Mouse (Mus musculus): ENCODE measurements around the gene Cdh11. TPM values are rescaled to one million over a fixed set of nuclear protein-coding genes. Genes with fewer than 3 reads are reported as not detected.

Cdh11 gene
- polyA plus RNA-seq (2015; fragmentation: Nextera tagmentation; extraction: Ambion mirVana): 73.4 and 73.7 TPM in 2 replicates

DNA sequence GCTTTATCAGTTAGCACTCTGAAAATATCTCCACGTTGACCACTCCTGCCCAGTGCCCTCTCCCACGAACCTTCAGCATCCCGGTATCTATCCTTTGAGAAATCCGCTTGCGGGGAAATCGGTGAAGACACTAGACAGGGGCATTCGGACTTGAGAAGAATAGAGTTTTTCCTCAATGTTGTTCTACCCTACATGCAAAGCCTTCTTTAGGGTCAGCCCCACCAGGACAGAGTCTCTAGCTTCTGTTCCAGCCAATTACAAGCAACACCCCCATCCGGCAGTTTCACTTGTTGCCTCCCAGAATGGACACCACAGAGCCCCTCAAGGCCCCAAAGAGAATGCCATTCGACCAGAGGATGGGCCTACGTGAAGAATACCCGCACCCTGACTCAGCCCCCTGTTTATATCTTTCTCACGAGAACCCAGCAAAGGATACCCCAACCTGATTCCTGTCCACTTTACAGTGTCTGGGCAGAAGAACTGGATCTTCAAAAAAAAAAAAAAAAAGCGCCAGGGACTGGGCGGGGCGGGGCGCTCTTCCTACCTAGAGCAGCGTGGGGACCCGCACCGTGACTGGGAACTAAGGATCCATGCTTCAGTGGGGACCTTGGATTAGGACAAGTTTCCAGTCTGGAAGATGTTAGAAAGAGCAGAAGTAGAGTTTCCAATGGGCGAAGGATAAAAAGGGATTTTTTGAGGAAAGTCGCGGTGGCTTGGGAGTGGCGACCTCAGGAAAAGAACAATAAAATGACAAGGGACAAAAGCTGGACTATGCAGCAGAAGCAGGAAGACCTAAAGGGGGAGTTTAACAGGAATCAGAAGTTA is at the start of gene Cdh11:
Gene Cdh11, minus strand, starts transcription at position 51 of the 825 bp plus-strand sequence.
- Histone ChIP-seq H3K27ac (peak within 1 kb of the TSS; percentile 96), H3K4me1 (replicated peaks) (peaks cover 10% of the 10 kb centered on the region; the same call in 1 of the 2 replicates), H3K9ac (peak within 1 kb of the TSS; percentile 88), H3K36me3 (no peaks in the 10 kb centered on the region), H3K27me3 (replicated peaks) (peaks cover 16% of the 10 kb centered on the region), H3K4me2 (replicated peaks) (peak within 1 kb of the TSS; percentile 77), H3K4me3 (replicated peaks) (peak within 1 kb of the TSS; percentile 68), H3K9me3 (no peaks in the 10 kb centered on the region)
- 7% methylated on average over 23 of the region's 23 CpGs for WGBS
- no peak for ATAC-seq

DNA sequence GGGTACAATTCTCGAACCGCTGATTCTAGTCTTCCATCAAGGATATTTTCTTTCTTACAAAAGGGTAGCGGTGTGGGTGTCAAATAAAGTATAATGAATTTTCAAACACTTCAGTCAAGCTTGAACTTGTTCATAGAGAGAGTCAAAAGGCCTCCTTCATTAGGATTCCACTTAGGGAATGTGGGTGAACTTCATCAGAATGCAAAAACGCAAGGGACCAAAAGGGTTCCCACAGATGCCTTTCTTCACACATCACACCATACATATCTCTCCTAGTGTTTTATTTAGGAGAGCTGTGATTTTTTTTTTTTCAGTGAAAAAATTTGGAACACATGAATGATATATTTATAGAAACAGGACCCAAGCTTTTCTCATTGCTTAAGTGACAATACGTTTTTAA is 28.5 kb upstream of the Cdh11 start:
- Histone ChIP-seq H3K4me1 (replicated peaks) (no peaks in the 10 kb centered on the region), H3K4me2 (replicated peaks) (no peak overlapping the region), H3K27ac (no peak overlapping the region), H3K36me3 (no peaks in the 10 kb centered on the region), H3K4me3 (replicated peaks) (no peak overlapping the region), H3K9ac (no peak overlapping the region), H3K9me3 (no peaks in the 10 kb centered on the region), H3K27me3 (replicated peaks) (no peaks in the 10 kb centered on the region)
- WGBS: 86% methylated on average over 5 of the region's 5 CpGs
- no peak for ATAC-seq

DNA sequence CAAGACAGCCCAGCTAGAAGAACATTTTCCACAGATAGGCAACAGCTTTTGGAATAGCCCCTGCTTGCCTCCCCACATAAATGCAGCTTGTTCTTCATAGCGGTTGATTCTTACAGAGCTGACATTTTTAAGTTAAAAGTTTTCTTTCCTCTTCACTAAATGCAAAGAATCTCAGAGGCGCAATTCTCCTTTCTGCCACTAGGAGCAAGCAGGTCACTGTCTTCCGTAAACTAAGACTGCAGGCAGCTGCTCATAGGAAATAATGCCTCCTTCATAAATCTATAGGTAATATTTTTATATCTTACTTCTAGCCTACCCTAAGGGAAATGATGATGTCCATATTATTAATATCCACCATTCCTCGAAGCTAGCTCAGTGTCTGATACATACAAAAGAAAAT is 4.9 kb upstream of the Cdh11 start:
- Histone ChIP-seq H3K9ac (no peak overlapping the region), H3K4me2 (replicated peaks) (no peak overlapping the region), H3K36me3 (no peaks in the 10 kb centered on the region), H3K27me3 (replicated peaks) (peaks cover 12% of the 10 kb centered on the region), H3K4me1 (replicated peaks) (peaks cover 5% of the 10 kb centered on the region; the same call in 1 of the 2 replicates), H3K27ac (no peak overlapping the region), H3K9me3 (no peaks in the 10 kb centered on the region), H3K4me3 (replicated peaks) (no peak overlapping the region)
- no peak for ATAC-seq
- WGBS: 36% methylated on average over 4 of the region's 4 CpGs

DNA sequence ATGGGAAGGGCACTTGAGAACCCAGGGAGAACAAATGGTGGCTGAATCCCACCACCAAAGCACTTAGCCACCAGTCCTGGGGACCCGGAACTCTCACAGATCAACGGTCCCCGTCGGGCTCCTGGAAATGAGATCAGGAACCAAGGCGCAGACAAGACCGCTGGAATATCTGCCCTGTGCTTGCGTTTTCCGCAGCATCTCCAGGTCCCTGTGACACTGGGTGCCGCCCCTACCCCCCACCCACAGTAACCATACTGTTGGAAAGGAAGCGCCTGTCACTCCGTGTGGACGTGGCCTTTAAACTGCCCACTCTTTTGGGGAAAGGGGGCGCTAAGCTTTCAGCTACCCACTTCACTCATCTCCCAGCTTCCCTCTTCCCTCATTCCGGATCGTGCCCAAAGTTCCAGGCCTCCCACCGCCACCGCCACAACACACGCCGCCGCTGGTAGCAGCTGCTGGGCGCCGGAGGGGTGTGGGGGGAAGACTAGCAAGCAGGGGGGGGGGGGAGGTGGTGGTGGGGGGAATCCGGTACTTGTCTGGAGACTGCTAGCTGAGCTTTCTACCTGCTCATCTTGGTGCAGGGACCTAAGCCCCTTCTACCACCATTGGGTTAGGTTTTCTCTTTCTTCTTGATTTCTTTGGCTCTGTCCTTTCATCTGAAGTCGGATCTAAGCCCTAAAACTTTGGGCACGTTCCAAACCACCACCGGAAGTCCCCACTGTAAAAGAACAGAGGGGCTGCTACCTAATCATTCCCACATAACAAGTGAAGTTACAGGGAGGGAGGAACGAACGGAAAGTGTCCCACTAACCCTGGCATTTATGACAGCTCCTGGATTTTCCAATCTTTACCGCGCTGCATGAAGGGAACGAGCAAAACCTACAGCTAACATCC is 1.3 kb upstream of the Cdh11 start:
- H3K4me1 ChIP-seq (replicated peaks): peaks cover 10% of the 10 kb centered on the region; the same call in 1 of the 2 replicates
- 5% methylated on average over 30 of the region's 31 CpGs for WGBS
- H3K9ac ChIP-seq: peak overlapping the region; percentile 9
- peak overlapping the region; percentile 77 for H3K4me2 ChIP-seq (replicated peaks)
- H3K9me3 ChIP-seq: no peaks in the 10 kb centered on the region
- H3K4me3 ChIP-seq (replicated peaks): peak overlapping the region; percentile 68
- H3K27ac ChIP-seq: peak overlapping the region; percentile 96
- ATAC-seq: no peak
- peaks cover 16% of the 10 kb centered on the region for H3K27me3 ChIP-seq (replicated peaks)
- H3K36me3 ChIP-seq: no peaks in the 10 kb centered on the region

DNA sequence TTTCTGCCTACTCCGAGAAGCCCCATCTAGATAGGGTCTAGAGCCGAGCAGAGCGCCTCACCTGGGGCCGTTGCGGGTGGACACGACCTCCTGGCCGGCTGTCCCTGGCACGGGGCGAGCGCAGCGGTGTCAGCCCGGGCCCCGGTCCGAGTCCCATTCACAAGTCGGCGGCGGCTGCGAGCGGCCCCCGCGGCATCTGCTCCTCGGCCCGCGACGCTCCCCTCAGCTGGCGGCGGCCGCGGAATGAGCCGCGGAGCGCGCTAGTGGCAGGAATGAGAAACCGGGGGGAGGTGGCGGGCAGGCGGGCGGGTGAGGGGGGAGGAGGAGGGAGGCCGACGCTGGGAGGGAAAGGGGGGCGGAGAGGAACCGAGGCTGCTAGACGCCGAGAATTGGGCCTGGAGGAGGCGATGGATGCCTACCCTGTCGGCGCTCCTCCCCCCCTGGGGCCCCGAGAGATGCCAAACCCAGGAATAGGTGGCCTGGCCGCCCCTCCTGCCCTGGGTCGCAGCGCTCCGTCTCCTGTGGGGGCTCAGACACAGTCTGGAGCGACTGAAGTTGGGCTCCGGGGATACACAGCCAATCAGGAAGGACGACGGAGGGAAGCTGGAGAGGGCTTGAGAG is 497 bp downstream of the Cdh11 start:
- ATAC-seq: peak; percentile 86
- peak overlapping the region; percentile 77 for H3K4me2 ChIP-seq (replicated peaks)
- H3K36me3 ChIP-seq: no peaks in the 10 kb centered on the region
- peaks cover 16% of the 10 kb centered on the region for H3K27me3 ChIP-seq (replicated peaks)
- WGBS: under 1% methylated on average over 51 of the region's 55 CpGs
- H3K4me1 ChIP-seq (replicated peaks): peaks cover 10% of the 10 kb centered on the region; the same call in 1 of the 2 replicates
- H3K9me3 ChIP-seq: no peaks in the 10 kb centered on the region
- peak overlapping the region; percentile 88 for H3K9ac ChIP-seq
- H3K27ac ChIP-seq: peak overlapping the region; percentile 96
- H3K4me3 ChIP-seq (replicated peaks): peak overlapping the region; percentile 68

DNA sequence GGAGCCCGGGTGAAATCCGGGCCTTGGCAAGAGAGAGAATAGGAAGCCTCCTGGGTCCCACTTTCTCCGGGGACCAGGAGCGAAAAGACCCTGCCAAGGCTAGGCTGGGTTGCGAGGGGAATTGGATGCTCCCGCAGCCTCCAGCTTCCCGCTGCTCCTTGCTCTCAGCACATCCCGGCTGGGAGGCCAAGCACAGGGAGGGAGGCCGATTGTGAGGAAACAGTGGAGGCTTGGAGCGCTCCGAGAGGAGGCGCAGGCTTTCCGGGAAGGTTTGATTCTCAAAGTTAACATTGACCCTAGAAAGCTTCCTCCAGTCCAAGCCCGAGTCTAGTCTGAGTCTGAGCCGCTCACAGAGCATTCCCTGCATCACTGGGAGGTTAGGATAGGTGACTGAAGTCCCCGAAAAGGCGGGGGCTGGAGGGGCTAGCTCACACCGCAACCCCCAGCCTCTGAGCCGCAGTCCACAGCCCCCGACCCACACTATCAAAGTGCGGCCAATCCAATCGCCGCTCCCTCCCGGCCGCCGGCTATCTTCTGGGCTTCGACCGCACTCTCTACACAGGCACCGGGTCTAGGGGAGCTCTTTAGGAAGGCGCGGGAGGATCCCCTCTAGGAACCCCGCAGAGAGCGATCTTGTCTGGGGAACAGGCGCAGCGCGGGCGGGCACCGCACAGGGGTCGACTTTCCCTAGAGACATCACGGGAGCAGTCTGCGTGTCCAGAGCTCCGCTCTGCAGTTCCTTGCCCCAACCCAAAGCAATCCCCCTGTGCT is 1.4 kb downstream of the Cdh11 start:
- Histone ChIP-seq H3K9ac (peak overlapping the region; percentile 88), H3K4me3 (replicated peaks) (peak overlapping the region; percentile 68), H3K27me3 (replicated peaks) (peaks cover 16% of the 10 kb centered on the region), H3K4me2 (replicated peaks) (peak overlapping the region; percentile 77), H3K4me1 (replicated peaks) (peaks cover 10% of the 10 kb centered on the region; the same call in 1 of the 2 replicates), H3K9me3 (no peaks in the 10 kb centered on the region), H3K36me3 (no peaks in the 10 kb centered on the region), H3K27ac (peak overlapping the region; percentile 96)
- peak; percentile 32 for ATAC-seq
- under 1% methylated on average over 42 of the region's 42 CpGs for whole genome bisulfite sequencing

DNA sequence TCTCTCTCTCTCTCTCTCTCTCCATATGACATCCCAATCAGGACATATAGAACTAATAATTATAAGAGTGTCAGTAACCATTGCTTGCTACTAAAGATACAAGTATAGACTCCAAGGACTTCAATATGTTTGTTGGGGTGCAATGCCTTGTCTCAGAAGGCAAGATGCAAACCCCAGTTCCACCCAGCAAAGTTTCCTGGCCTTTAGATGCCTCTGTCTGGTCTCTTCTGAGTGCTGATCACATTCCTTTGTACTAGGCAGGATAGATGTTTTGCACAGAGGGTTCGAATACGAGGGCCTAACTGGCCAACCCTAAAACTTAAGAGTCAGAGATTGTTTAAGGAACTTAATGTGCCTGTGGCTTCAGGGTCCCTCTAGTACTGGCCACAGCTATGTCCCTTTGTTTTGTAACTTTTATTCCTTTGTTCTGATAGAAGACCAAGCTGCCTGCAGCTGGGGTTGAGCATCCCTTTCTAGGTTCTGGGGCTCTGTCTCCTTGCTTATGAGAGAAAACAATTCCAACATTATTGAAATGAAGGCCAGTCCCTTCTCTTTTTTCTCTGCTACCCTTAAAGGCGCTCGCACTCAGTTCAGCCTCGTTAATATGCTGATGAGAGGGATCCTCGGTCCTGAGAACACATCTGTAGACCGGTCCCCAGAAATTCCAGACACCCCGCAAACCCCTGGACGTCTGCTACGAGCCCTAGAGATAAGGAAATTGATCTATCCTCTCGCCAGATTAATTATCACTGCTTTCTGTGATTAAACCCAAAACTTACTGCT is 2.5 kb downstream of the Cdh11 start:
- Histone ChIP-seq H3K4me3 (replicated peaks) (peak overlapping the region; percentile 68), H3K4me1 (replicated peaks) (peaks cover 10% of the 10 kb centered on the region; the same call in 1 of the 2 replicates), H3K27me3 (replicated peaks) (peaks cover 16% of the 10 kb centered on the region), H3K9ac (peak overlapping the region; percentile 88), H3K9me3 (no peaks in the 10 kb centered on the region), H3K27ac (0 out of 2 replicates have a peak overlapping the region, but pooled peaks have one; percentile 45), H3K4me2 (replicated peaks) (peak overlapping the region; percentile 77), H3K36me3 (no peaks in the 10 kb centered on the region)
- 6% methylated on average over 11 of the region's 11 CpGs for WGBS
- ATAC-seq: no peak

DNA sequence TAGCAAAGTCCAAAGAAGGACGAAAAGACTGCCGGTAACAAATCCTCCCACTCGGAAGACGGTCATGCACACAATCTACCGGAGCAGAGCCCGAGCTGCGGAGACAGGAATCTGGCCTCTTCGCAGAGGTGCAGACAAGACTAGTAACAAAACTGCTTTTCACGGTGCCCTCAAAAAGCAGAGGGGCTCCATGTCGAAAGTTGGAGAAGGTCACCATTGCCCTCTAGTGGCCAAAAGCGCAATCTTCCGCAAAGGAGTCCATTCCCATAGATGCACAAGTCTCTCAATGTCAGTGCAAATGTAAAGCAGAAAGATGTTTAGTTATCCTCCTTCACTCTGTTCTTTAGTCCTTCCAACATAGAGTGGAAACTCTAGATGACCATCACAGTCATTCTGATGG is 4.5 kb downstream of the Cdh11 start:
- H3K4me2 ChIP-seq (replicated peaks): peak overlapping the region; percentile 55
- H3K27ac ChIP-seq: no peak overlapping the region
- ATAC-seq: no peak; the same call in 1 of the 2 replicates
- peaks cover 9% of the 10 kb centered on the region for H3K27me3 ChIP-seq (replicated peaks)
- peaks cover 9% of the 10 kb centered on the region; the same call in 1 of the 2 replicates for H3K4me1 ChIP-seq (replicated peaks)
- H3K9me3 ChIP-seq: no peaks in the 10 kb centered on the region
- WGBS: under 1% methylated on average over 12 of the region's 12 CpGs
- no peaks in the 10 kb centered on the region for H3K36me3 ChIP-seq
- peak overlapping the region; percentile 24 for H3K4me3 ChIP-seq (replicated peaks)
- peak overlapping the region; percentile 3; the same call in 1 of the 2 replicates for H3K9ac ChIP-seq

DNA sequence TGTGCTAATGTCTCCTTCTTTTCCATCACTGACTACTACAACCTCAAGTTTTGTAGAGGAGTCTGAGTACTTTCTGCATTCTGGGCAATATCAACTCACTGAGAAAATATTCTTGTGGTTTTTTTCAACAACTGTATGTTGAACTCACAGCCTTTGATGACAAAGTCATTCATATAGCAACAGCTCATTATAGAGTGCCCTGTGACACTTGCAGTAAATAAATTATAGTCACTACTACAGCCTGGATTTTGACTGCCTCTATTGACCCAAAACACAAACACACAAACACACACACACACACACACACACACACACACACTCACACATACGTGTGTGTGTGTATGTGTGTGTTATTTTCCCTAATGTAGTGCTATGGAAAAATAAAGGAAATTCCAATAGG is 10.8 kb downstream of the Cdh11 start:
- no peak overlapping the region for H3K4me3 ChIP-seq (replicated peaks)
- no peaks in the 10 kb centered on the region for H3K9me3 ChIP-seq
- H3K9ac ChIP-seq: no peak overlapping the region
- no peak overlapping the region for H3K27ac ChIP-seq
- no peak overlapping the region for H3K4me2 ChIP-seq (replicated peaks)
- peaks cover 6% of the 10 kb centered on the region; the same call in 1 of the 2 replicates for H3K4me1 ChIP-seq (replicated peaks)
- no peaks in the 10 kb centered on the region for H3K27me3 ChIP-seq (replicated peaks)
- H3K36me3 ChIP-seq: no peaks in the 10 kb centered on the region
- no peak for ATAC-seq
- WGBS: 93% methylated on average over 1 of the region's 1 CpGs

DNA sequence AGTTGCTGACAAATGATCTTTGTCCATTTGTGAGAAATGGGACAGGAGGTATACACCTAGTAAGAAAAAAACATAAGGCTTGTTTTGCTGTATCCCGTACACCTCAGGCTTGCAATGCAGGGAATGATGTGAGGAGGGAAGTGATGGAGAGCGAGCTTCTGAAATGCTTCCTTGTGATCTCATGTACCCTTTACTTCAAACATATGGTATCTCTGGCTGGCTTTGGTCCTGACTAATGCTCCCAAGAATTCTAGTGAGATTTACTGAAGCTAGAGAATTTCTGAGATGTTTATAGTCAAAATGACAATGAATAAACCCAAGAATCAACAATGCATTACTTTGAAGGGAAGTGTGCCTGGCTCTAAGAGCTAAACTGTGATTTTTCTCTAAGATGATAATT is 14.0 kb downstream of the Cdh11 start:
- no peak overlapping the region for H3K27ac ChIP-seq
- WGBS: 61% methylated on average over 2 of the region's 2 CpGs
- ATAC-seq: no peak
- H3K4me1 ChIP-seq (replicated peaks): peaks cover 6% of the 10 kb centered on the region; the same call in 1 of the 2 replicates
- no peaks in the 10 kb centered on the region for H3K9me3 ChIP-seq
- no peaks in the 10 kb centered on the region for H3K27me3 ChIP-seq (replicated peaks)
- H3K36me3 ChIP-seq: no peaks in the 10 kb centered on the region
- no peak overlapping the region for H3K4me2 ChIP-seq (replicated peaks)
- no peak overlapping the region for H3K4me3 ChIP-seq (replicated peaks)
- H3K9ac ChIP-seq: no peak overlapping the region

DNA sequence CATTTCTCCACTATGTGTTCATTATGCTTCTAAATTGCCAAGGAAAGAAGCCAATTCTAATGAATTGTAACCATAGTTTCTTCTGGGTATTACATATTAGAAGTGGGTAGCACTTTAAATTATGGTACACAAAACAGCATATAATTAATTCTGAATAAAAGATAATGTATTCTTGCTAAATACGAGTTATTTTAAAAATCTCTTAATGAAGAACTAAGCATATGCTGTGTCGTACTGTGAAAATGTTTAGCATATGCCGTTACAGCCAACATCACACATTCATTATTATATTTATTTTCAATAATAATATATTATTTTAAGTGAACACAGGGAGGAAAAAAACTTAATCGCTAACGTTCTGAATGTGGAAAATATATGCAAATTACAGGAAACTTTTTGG is 31.6 kb downstream of the Cdh11 start:
- no peak overlapping the region for H3K27ac ChIP-seq
- H3K9me3 ChIP-seq: no peaks in the 10 kb centered on the region
- H3K4me2 ChIP-seq (replicated peaks): no peak overlapping the region
- H3K36me3 ChIP-seq: no peaks in the 10 kb centered on the region
- H3K9ac ChIP-seq: no peak overlapping the region
- ATAC-seq: no peak
- 89% methylated on average over 5 of the region's 5 CpGs for WGBS
- no peaks in the 10 kb centered on the region for H3K27me3 ChIP-seq (replicated peaks)
- H3K4me1 ChIP-seq (replicated peaks): no peaks in the 10 kb centered on the region
- no peak overlapping the region for H3K4me3 ChIP-seq (replicated peaks)

Data from intestine, embryonic 15.5 days (tissue).